Mouse (Mus musculus): Measurements from ENCODE around the gene Sema5a. TPM values are rescaled to one million over a fixed set of nuclear protein-coding genes. Genes with fewer than 3 reads are reported as not detected.

Sema5a gene
- polyA plus RNA-seq, 1 experiment from 2014 or later = 3.9 TPM

GRCm38 (mm10) chr15:32333456-32333855 is 88.8 kb downstream of the Sema5a start:
- WGBS = 69% methylated on average over 2 of the region's 2 CpGs
- no peak overlapping the region for H3K4me3 ChIP-seq

GRCm38 (mm10) chr15:32337810-32338209 is 93.2 kb downstream of the Sema5a start:
- ATAC-seq (ENCODE audit: insufficient number of reproducible peaks, low FRiP score) = no peak
- no peaks in the 10 kb centered on the region for H3K36me3 ChIP-seq
- 90% methylated on average over 3 of the region's 3 CpGs for WGBS

More at GRCm38 (mm10) chr15:32333456-32333855, 88.8 kb downstream of the Sema5a start:
- ATAC-seq (ENCODE audit: insufficient number of reproducible peaks, low FRiP score) = no peak
- Histone ChIP-seq H3K27ac (ENCODE audit: poor library complexity, severe bottlenecking) (no peak overlapping the region), H3K9ac (no peak overlapping the region), H3K36me3 (no peaks in the 10 kb centered on the region), H3K4me1 (replicated peaks) (peaks cover 21% of the 10 kb centered on the region), H3K9me3 (replicated peaks) (no peaks in the 10 kb centered on the region), H3K27me3 (replicated peaks) (no peaks in the 10 kb centered on the region), H3K4me2 (no peak overlapping the region)

GRCm38 (mm10) chr15:32338721-32339290 is 94.2 kb downstream of the Sema5a start:
- ATAC-seq (ENCODE audit: insufficient number of reproducible peaks, low FRiP score) = no peak
- WGBS = 65% methylated on average over 3 of the region's 3 CpGs
- Histone ChIP-seq H3K27ac (ENCODE audit: poor library complexity, severe bottlenecking) (no peak overlapping the region), H3K36me3 (no peaks in the 10 kb centered on the region), H3K4me3 (no peak overlapping the region), H3K27me3 (replicated peaks) (no peaks in the 10 kb centered on the region), H3K9me3 (replicated peaks) (no peaks in the 10 kb centered on the region), H3K4me2 (no peak overlapping the region), H3K9ac (no peak overlapping the region), H3K4me1 (replicated peaks) (peaks cover 8% of the 10 kb centered on the region)

More at GRCm38 (mm10) chr15:32337810-32338209, 93.2 kb downstream of the Sema5a start:
- Histone ChIP-seq H3K9me3 (replicated peaks) (no peaks in the 10 kb centered on the region), H3K27me3 (replicated peaks) (no peaks in the 10 kb centered on the region), H3K9ac (no peak overlapping the region), H3K4me1 (replicated peaks) (peaks cover 12% of the 10 kb centered on the region), H3K27ac (ENCODE audit: poor library complexity, severe bottlenecking) (no peak overlapping the region), H3K4me2 (no peak overlapping the region), H3K4me3 (no peak overlapping the region)

- H3K4me1 ChIP-seq (replicated peaks) = peaks cover 1% of the 10 kb centered on the region; the same call in 1 of the 2 replicates
- no peak overlapping the region for H3K4me2 ChIP-seq
- H3K27ac ChIP-seq (ENCODE audit: poor library complexity, severe bottlenecking) = no peak overlapping the region
- WGBS = 66% methylated on average over 5 of the region's 5 CpGs
- no peak for ATAC-seq (ENCODE audit: insufficient number of reproducible peaks, low FRiP score)
- no peaks in the 10 kb centered on the region for H3K9me3 ChIP-seq (replicated peaks)
- no peaks in the 10 kb centered on the region for H3K27me3 ChIP-seq (replicated peaks)
- H3K9ac ChIP-seq = no peak overlapping the region
- H3K36me3 ChIP-seq = no peaks in the 10 kb centered on the region
- no peak overlapping the region for H3K4me3 ChIP-seq
Observed at GRCm38 (mm10) chr15:32339426-32339825, 94.8 kb downstream of the Sema5a start.

GRCm38 (mm10) chr15:32341423-32341822 is 96.8 kb downstream of the Sema5a start:
- H3K4me3 ChIP-seq = no peak overlapping the region
- no peak overlapping the region for H3K9ac ChIP-seq
- WGBS = 76% methylated on average over 2 of the region's 2 CpGs

GRCm38 (mm10) chr15:32343544-32343943 is 98.9 kb downstream of the Sema5a start:
- Histone ChIP-seq H3K9ac (no peak overlapping the region), H3K4me2 (no peak overlapping the region), H3K4me1 (replicated peaks) (no peaks in the 10 kb centered on the region), H3K9me3 (replicated peaks) (no peaks in the 10 kb centered on the region), H3K27ac (ENCODE audit: poor library complexity, severe bottlenecking) (no peak overlapping the region), H3K27me3 (replicated peaks) (no peaks in the 10 kb centered on the region), H3K4me3 (no peak overlapping the region), H3K36me3 (no peaks in the 10 kb centered on the region)
- ATAC-seq (ENCODE audit: insufficient number of reproducible peaks, low FRiP score) = no peak
- 45% methylated on average over 5 of the region's 5 CpGs for WGBS

More at GRCm38 (mm10) chr15:32341423-32341822, 96.8 kb downstream of the Sema5a start:
- H3K4me1 ChIP-seq (replicated peaks) = no peaks in the 10 kb centered on the region
- H3K27ac ChIP-seq (ENCODE audit: poor library complexity, severe bottlenecking) = no peak overlapping the region
- H3K9me3 ChIP-seq (replicated peaks) = no peaks in the 10 kb centered on the region
- H3K4me2 ChIP-seq = no peak overlapping the region
- H3K27me3 ChIP-seq (replicated peaks) = no peaks in the 10 kb centered on the region
- H3K36me3 ChIP-seq = no peaks in the 10 kb centered on the region
- no peak for ATAC-seq (ENCODE audit: insufficient number of reproducible peaks, low FRiP score)

GRCm38 (mm10) chr15:32347315-32347714 is 102.7 kb downstream of the Sema5a start:
- Histone ChIP-seq H3K4me1 (replicated peaks) (no peaks in the 10 kb centered on the region), H3K36me3 (no peaks in the 10 kb centered on the region), H3K27ac (ENCODE audit: poor library complexity, severe bottlenecking) (no peak overlapping the region), H3K9ac (no peak overlapping the region), H3K9me3 (replicated peaks) (no peaks in the 10 kb centered on the region), H3K27me3 (replicated peaks) (no peaks in the 10 kb centered on the region), H3K4me2 (no peak overlapping the region), H3K4me3 (no peak overlapping the region)
- ATAC-seq (ENCODE audit: insufficient number of reproducible peaks, low FRiP score) = no peak
- WGBS = 75% methylated on average over 5 of the region's 5 CpGs

GRCm38 (mm10) chr15:32349276-32349675 is 104.7 kb downstream of the Sema5a start:
- no peak overlapping the region for H3K4me3 ChIP-seq
- 89% methylated on average over 5 of the region's 5 CpGs for whole genome bisulfite sequencing
- ATAC-seq (ENCODE audit: insufficient number of reproducible peaks, low FRiP score) = no peak
- H3K27ac ChIP-seq (ENCODE audit: poor library complexity, severe bottlenecking) = no peak overlapping the region
- no peaks in the 10 kb centered on the region for H3K9me3 ChIP-seq (replicated peaks)
- 0 out of 2 replicates have a peak, but pooled peaks cover 3% of the 10 kb centered on the region for H3K4me1 ChIP-seq (replicated peaks)
- no peak overlapping the region for H3K9ac ChIP-seq
- H3K36me3 ChIP-seq = no peaks in the 10 kb centered on the region
- no peak overlapping the region for H3K4me2 ChIP-seq
- H3K27me3 ChIP-seq (replicated peaks) = no peaks in the 10 kb centered on the region

GRCm38 (mm10) chr15:32352995-32353394 is 108.4 kb downstream of the Sema5a start:
- Histone ChIP-seq H3K36me3 (no peaks in the 10 kb centered on the region), H3K4me3 (no peak overlapping the region), H3K9me3 (replicated peaks) (no peaks in the 10 kb centered on the region), H3K4me2 (no peak overlapping the region), H3K4me1 (replicated peaks) (0 out of 2 replicates have a peak, but pooled peaks cover 3% of the 10 kb centered on the region), H3K9ac (no peak overlapping the region), H3K27me3 (replicated peaks) (no peaks in the 10 kb centered on the region), H3K27ac (ENCODE audit: poor library complexity, severe bottlenecking) (no peak overlapping the region)
- WGBS = 72% methylated on average over 8 of the region's 8 CpGs
- ATAC-seq (ENCODE audit: insufficient number of reproducible peaks, low FRiP score) = no peak

- Histone ChIP-seq H3K4me1 (replicated peaks) (0 out of 2 replicates have a peak, but pooled peaks cover 3% of the 10 kb centered on the region), H3K4me3 (no peak overlapping the region), H3K4me2 (no peak overlapping the region), H3K9me3 (replicated peaks) (no peaks in the 10 kb centered on the region), H3K9ac (no peak overlapping the region), H3K27ac (ENCODE audit: poor library complexity, severe bottlenecking) (no peak overlapping the region), H3K36me3 (no peaks in the 10 kb centered on the region), H3K27me3 (replicated peaks) (no peaks in the 10 kb centered on the region)
- ATAC-seq (ENCODE audit: insufficient number of reproducible peaks, low FRiP score) = no peak
- WGBS = 89% methylated on average over 5 of the region's 5 CpGs
Observed at GRCm38 (mm10) chr15:32353513-32353912, 108.9 kb downstream of the Sema5a start.

- ATAC-seq (ENCODE audit: insufficient number of reproducible peaks, low FRiP score) = no peak
- Histone ChIP-seq H3K4me1 (replicated peaks) (0 out of 2 replicates have a peak, but pooled peaks cover 3% of the 10 kb centered on the region), H3K9me3 (replicated peaks) (no peaks in the 10 kb centered on the region; the same call in 1 of the 2 replicates), H3K36me3 (no peaks in the 10 kb centered on the region), H3K4me3 (no peak overlapping the region), H3K9ac (no peak overlapping the region), H3K27me3 (replicated peaks) (no peaks in the 10 kb centered on the region), H3K27ac (ENCODE audit: poor library complexity, severe bottlenecking) (no peak overlapping the region), H3K4me2 (no peak overlapping the region)
- 62% methylated on average over 5 of the region's 5 CpGs for WGBS
Observed at GRCm38 (mm10) chr15:32356805-32357204, 112.2 kb downstream of the Sema5a start.

- no peak for ATAC-seq (ENCODE audit: insufficient number of reproducible peaks, low FRiP score)
- H3K27me3 ChIP-seq (replicated peaks) = no peaks in the 10 kb centered on the region
- H3K4me1 ChIP-seq (replicated peaks) = no peaks in the 10 kb centered on the region
- H3K36me3 ChIP-seq = no peaks in the 10 kb centered on the region
- H3K27ac ChIP-seq (ENCODE audit: poor library complexity, severe bottlenecking) = no peak overlapping the region
- H3K9me3 ChIP-seq (replicated peaks) = no peaks in the 10 kb centered on the region
- H3K9ac ChIP-seq = no peak overlapping the region
- WGBS = 79% methylated on average over 4 of the region's 4 CpGs
- H3K4me2 ChIP-seq = no peak overlapping the region
- no peak overlapping the region for H3K4me3 ChIP-seq
Observed at GRCm38 (mm10) chr15:32367841-32368240, 123.2 kb downstream of the Sema5a start.

Measured in heart, embryonic 12.5 days (tissue).